Mouse (Mus musculus): ENCODE results near the gene Srpr.

The Srpr gene

DNA sequence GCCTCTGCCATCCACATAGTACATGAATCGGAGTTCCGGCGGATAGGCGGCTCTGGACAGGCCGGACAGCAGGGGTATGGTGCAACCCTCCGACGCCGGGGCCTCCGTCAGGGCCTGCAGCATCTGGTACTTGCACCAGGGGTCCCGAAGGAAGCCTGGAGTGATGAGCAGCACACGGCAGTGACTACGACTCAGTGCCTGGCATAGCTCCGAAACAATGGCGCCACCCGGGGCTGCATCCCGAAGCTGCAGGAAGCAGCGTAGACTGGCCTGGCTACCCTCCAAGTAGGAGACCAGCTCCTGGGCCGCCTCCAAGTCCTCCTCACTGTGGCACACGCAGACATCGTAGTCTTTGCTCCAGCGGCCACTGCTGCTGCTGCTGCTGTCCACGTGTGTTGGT, 11.3 kb upstream of the Srpr start:
- peak; percentile 65 for DNase-seq (ENCODE audit: inconsistent ontology term)

DNA sequence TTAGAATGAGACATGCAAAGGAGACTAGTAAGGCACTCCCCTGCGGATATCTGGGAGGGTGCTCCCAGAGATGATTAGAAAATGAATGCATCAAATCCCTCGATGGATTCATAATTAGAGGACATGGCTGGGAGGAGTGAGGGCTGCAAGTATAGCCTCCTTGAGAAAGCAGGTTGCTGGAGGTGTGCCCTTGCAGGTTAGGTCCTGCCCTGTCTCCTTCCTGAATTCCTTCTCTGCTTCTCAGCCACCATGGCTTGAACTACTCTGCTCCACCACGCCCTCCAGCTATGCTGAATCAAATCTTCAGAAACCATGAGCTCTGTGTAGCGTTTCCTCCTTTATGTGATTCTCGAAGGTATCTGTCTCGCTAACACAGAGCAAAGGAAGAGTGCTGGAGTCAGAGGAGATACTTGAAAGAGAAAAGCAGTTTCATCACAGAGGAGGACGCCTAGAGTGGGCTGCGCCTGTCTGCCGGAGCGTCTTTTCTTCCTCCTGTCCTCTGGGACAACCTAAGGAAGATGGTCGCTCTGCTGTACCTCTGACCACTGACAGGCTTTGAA, 6.9 kb upstream of the Srpr start:
- DNase-seq (ENCODE audit: inconsistent ontology term): no peak

DNA sequence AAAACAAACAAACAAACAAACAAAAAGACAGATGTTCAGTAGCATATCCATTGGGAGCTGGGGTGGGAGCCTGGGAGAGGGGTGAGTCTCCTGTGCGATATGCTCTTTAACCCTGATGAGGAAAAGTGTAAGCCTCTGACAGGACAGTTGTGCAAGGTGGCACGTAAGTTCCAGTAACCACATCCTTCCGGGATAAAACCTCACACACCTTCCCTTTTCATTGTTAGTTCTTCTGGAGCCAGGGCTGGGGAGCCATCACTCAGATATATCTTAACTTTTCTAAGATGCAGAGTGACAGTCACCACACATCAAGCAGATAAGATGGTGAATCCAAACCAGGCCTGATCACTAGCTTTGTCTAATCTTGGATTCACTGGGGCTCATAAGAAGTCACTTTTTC, 5.9 kb upstream of the Srpr start:
- DNase-seq (ENCODE audit: inconsistent ontology term): no peak

DNA sequence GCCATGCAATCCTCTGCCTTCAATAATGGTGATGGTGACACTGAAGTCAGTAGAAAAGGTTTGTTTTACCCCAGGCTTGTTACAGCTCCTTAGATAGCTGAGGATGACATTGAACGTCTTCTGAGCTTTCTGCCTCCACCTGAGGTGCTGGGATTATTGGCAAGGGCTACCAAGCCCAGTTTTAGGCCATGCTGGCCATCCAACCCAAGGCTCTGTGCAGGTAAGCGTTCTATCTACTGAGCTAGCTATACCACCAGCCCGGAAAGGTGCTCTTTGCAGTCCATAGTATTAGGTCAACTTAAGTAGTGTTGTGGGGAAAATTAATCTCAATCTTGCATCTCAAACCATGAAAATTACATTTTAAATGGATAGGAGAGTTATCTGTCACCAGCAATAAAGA, 2.4 kb upstream of the Srpr start:
- DNase-seq (ENCODE audit: inconsistent ontology term): no peak

DNA sequence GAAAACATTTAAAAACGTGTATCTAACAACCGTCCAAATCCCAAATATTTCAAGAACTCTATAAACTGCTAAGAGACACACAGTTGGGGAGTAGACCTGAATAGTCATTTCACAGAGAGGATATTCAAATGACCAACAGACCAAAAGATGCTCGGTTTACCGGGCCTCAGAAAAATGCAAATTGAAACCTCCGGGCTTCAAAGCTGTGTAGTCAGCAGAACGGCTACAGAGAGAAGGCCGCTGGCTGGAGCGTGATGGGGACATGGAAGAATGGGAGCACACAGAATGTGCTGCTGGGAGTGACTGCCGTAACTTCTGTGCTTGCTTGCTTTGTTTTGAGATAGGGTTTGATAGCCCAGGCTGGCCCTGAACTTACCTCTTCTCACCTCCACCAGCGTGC, 1.6 kb upstream of the Srpr start:
- DNase-seq (ENCODE audit: inconsistent ontology term): no peak

DNA sequence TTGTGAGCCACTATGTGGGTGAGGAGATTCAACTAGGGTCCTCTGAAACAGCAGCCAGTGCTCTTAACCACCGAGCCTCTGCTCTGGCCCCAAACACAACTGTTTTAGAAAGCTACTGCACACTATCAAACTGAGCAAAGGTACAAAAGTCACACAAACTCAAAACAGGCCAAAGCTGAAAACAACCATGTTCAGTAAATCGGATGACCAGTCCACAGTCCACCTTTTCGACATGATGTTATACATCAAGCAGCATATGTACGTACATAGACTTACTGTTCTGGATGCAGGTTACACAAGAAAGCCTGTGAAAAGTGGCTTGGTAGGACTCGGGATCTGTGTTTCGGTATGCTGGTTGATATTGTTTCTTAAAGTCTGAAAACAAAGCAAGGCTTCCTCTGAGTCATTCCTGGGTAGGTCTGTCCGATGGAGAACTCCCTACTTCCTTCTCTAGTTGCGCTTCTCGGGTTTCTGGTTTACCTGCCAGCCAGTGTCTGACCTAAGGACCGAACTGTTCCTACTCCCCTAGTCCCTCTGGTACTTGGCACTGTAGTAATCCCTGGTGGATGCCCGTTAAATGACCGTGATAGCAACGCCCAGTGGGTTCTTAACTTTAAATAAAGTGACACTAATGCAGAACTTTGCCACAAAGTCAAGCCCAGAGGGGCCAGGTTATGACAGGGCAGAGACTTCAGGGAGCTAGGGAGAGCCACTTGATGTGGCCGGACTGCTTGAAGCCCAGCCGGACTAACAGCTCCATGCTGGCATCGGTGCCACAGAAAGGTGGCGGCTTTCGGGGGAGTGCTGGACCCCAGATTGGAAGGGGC, 817 bp upstream of the Srpr start:
- DNase-seq (ENCODE audit: inconsistent ontology term): peak; percentile 70

DNA sequence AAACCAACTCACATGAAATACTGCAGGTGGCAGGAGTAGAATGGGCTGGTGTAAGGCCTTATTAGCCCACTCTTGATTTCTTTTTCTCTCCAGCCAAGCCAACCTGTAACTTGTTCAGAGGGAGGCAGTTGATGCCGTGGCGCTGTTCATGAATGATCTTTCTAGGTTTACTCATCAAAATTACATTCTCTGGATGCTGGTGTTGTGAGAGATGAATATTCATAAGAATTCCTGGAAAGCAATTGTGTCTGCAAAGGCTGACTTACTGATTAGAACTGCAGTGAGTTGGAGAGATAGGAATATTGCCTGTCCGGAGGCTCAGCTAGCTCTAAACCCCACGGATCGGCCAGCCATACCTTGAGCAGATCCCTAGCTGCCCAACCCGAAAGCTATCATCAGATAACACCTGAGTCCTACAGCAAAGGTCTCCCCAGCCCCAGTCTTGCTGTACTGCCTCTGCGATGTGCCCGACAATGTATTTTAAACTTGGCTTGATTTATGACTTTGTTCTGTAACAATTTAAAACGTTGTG, 620 bp downstream of the Srpr start:
- peak; percentile 64 for DNase-seq (ENCODE audit: inconsistent ontology term)

DNA sequence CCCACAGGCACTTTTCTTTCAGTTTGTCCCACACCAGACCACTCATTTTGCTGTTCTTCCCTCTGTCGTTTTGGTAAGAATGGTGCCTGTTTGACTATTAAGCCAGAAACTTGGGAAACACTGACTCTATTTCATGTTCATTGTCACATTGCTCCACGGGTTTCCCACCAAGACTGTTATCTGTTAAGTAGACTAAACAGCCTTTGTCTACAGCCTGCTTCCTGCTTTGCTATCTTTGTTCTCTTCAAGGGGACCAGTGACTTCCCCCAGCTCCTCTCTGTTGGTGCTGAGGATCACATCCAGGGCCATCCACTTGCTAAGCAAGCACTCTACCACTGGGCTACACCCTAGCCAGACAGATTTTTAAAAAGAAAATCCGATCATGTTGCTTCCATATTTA, 3.6 kb downstream of the Srpr start:
- no peak for DNase-seq (ENCODE audit: inconsistent ontology term)

DNA sequence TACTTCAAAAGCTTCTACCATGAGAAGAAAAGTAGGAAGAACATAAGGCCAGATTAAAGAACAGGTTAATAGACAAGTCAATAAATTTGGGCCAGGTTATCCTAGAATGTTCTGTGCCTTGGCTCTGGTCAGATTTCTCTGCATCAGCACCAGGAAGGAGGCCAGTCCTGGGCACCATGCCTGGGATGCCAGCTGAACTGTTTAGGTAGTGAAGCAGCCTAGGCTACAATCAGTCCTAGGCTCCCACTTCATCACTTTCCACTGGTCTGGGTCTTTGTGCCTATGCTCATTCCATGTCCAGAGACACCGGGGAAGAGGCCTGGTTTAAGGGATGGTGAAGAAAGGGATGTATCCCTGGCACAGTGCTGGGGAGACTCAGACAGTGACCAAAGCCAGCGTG, 4.4 kb downstream of the Srpr start:
- no peak for DNase-seq (ENCODE audit: inconsistent ontology term)

DNA sequence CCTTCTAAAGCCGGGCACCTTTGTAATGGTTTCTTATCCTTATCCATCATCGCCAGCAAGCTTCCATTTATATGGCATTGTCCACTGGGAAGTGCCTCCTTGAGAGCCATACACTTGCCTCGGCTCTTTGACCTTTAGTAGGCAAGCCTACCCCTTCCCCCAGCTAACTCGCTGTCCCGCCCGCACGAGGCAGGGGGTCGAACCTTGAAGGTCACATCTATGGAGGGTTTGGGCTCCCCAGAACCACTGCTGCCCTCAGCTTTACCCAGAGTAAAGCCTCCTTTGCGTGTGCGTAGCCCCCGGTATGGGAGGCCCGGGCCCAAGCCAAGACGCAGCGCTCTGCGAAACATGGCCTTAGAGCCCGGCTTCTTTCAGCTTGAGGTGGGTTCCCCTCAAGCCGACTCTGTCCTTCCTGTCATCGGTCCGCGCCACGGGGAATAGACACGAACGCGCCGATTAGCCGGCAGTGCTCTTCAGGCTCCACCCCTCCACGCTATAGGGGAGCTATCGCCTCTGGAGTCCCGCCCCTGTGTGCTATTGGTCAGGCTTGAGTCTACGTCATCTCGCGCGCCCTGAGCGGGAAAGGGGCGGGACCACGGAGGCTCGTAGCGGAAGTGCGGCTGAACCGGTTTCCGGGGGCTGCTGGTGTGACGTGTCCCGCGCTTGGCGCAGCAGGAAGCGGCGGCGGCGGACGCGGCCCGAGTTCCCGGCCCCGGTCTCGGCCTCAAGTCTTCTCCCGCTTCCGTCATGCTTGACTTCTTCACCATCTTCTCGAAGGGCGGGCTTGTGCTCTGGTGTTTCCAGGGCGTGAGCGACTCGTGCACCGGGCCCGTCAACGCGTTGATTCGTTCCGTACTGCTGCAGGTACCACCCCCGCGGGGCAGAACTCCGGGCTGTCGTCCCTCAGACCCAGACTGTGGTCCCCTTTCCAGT, 10.8 kb downstream of the Srpr start, which contains the start of gene Foxred1:
TSS of gene Foxred1 (minus strand) at position 514 of the 933 bp plus-strand sequence.
- DNase-seq (ENCODE audit: inconsistent ontology term): peak; percentile 99

DNA sequence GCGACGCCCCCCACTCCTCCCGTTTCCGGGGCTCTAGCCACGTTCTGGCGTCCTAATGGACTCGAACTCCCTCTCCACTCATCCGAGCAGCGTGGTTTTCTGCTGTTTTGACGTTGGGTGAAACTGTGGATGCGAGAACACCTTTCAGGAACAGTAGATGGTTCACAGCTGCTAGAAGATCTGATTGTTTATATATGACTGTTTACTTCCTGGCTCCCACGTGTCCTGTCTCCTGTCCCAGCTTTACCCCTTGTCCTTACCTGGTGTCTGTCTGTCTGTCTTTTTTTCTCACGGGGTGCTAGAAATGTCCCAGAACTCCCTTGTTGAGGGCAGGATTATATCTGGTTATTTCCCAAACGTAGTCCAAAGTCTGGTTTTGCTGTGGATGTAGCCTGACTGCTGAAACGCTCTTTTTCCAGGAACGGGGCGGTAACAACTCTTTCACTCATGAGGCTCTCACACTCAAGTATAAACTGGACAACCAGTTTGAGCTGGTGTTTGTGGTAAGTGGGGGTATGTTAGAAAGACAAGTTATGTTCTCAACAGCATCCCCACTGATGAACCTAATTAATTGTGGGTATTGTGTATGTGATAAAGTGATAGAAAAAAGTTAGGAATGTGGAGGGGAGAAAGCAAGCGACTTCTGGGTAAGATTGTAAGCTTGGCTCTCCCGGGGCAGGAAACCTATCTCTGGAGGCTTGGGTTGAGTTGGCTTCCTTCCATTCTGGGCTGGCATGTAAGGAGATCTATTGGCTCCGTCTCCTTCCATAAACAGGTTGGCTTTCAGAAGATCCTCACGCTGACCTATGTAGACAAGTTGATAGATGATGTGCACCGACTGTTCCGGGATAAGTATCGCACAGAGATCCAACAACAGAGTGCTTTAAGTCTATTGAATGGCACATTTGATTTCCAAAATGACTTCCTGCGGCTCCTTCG, 11.9 kb downstream of the Srpr start:
- DNase-seq (ENCODE audit: inconsistent ontology term): no peak

DNA sequence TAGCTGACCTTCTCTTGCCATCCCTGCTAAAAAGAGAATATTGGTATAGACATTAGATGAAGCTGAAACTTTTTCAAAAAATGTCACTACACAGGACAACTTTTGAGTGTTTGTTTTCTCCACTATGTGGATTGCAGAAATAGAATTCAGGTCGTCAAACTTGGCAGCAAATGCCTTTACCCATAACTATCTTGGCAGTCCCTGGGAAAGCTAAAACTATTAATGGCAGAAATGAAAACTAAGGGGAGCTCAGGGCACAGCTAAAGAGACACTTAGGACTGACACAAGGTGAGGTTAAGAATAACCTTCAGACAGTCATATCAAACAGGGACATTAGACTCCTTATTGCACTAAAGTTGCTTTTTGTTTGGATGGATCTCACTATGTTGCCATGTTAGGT, 18.0 kb downstream of the Srpr start:
- DNase-seq (ENCODE audit: inconsistent ontology term): no peak

DNA sequence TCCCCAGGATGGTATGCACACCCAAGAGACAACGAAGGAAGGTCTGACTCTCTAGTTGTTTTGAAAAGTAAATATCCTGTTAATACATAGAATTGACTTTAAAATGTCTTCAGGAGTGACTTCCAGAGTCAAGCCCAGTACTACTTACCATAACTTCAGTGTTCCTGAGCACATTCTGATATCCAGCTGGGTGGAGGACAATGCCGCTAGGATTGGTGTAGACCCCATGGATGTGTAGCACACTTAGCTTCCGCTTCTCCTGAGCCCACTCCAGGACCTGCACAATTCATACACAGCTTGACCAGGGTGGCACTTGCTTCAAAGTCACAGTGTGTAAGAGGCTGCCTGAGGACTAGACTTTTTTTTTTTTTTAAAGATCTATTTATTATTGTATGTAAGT, 23.5 kb downstream of the Srpr start:
- DNase-seq (ENCODE audit: inconsistent ontology term): no peak

DNA sequence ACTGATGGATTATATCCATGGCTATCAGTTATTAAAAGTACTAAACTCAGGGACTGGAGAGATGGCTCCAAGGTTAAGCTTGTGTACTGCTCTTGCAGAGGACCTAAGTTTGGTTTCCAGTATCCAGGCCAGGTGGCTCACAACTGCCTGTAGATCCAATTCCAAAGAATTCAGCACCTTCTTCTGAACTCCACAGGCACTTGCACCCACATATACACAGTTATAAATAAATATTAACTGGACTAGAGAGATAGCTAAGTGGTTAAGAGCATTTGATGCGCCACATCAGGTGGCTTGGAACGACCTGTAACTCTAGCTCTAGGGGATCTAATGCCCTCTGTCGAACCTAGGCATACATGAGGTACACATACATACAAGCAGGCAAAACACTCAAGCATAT, 28.7 kb downstream of the Srpr start:
- no peak for DNase-seq (ENCODE audit: inconsistent ontology term)

DNA sequence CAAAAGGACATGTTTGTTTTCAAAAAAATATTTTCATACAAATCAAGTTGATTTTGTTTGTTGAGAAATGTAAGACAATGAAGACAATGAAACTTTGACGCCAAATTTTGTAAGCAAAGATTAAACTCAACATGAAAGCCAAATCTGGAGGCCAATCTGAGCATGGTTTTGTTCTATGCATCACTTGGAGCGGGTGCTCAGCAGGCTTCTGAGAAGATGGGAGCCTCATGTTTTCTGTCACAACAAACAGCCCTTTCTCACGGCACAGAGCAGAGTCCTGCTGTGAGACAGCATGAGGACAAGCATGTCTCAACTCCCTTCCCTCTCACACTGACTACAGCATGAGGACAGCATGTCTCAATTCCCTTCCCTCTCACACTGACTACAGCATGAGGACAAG, 36.0 kb downstream of the Srpr start:
- no peak for DNase-seq (ENCODE audit: inconsistent ontology term)

DNA sequence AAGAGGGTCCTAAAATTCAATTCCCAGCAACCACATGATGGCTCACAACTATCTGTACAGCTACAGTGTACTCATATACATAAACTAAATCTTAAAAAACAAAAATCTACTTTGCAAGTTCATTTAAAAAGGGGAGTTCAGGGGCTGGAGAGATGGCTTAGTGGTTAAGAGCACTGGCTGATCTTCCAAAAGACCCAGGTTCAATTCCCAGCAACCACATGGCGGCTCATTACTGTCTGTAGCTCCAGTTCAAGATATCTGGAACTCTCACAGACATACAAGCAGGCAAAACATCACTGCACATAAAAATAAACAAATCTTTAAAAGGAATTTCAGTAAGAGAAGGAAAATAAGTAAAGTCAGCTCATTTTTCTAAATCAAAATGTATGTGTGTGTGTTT, 38.4 kb downstream of the Srpr start:
- DNase-seq (ENCODE audit: inconsistent ontology term): no peak

DNA sequence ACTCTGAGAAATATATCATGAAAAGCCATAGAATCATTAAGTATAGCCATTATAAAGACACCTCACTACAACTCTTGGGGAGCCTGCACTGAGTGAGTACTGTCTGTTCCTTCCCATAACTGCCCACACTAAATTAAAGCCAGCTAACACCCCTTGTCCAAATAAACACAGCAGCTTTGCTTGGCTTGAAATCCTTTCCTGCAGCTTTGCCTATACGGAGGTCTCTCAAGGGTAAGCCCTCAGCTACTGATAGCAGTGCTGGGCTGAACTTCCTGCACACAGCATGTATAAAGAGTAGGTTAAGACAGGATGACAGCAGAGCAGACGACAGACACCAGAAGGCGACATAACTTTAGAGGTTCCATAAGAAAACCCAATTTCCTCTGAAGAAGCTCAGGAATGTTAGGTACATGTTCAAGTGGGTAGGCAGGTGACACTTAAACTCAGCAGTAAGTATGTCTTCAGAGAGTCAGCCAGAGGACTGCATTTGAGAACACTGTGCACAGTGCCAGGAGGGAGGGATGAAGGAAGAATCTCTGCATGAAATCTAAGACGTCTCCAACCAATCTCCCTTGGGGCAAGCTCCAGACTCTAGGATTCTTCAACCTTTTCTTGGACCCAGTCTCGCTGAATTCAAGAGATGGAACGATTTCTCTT, 39.1 kb downstream of the Srpr start:
- no peak for DNase-seq (ENCODE audit: inconsistent ontology term)

DNA sequence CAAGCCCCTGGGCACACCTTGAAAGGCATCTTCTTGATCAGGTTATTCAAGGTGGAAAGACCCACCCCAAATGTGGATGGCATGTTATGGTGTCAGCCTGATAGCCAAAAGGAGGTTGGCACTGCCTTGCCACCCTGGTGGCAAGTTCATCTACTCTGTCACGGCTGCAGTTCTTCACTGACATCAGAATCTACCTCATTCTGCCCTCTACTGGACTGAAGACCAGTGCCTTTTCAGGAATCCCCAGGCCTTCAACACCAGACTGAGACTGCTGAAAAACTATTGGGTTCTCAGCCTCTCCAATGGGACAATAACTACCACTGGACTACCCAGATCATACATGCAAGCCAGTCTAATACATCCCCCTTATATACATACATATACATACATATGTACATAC, 39.8 kb downstream of the Srpr start:
- no peak for DNase-seq (ENCODE audit: inconsistent ontology term)

DNA sequence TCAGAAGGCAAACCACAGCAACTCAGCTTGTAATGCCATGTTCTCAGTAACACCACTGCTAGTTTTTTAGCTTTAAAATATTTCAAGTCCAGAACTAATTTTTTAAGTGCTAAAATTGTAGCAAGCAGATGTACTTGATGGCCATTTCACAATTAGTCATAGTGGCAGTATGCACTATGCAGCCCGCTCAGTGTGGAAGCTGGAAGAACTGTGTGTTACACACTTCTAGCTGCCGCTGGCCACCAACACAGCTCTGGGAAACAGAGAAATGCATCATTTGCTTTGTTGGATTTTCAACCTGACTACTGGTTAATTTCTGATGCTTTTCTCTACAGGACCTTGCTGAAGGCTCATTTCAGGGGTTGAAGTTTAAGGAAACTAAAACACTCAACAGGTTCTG, 47.4 kb downstream of the Srpr start:
- DNase-seq (ENCODE audit: inconsistent ontology term): no peak

DNA sequence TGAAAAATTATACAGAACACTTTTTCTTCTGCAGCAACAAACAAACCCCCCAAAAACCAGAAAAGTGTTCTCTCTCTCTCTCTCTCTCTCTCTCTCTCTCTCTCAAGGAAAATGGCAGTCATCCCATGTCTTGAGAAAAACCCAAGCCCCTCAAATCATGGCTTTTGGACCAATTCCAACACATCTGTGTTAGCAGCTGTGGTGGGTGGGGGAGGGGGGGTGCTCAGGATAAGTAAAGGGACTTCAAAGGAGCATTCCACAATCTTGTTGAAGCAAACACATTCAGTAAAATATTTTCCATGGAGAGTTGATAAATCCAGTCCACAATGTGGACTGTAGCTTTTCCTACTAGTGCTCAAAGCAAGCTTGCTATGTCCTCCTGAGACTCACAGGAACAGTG, 49.5 kb downstream of the Srpr start:
- DNase-seq (ENCODE audit: inconsistent ontology term): no peak

DNA sequence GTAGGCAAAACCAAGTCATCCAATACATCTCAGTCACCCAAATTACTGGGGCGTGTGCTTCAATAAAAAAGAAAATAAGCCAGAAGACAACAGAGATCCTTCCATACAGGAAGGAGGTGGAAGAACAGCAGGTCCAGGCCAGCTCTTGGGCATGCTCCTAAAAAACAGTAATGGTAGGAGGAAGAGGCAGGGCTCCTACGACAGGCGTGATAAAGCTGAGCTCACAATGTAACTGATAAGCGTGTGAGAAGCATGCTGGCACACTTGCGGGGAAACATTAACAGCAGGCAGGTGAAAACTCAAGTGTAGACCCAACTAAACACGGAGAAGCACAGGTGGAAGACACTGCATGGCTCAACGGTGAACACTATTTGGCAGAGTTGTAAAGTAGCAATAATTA, 57.4 kb downstream of the Srpr start:
- no peak for DNase-seq (ENCODE audit: inconsistent ontology term)
